Mouse (Mus musculus) adrenal gland, postnatal 36 days (tissue): ENCODE results near the gene 1700020L24Rik. TPM values are rescaled to one million over a fixed set of nuclear protein-coding genes. Genes with fewer than 3 reads are reported as not detected.

ENCODE experiments used
- DNase-seq, 2 experiments: peaks; one replicate each; pipeline ENCODE4 v3.0.0; 2021; ENCODE audit warnings: mixed read lengths in 1 of 2
- total RNA-seq, 2 experiments: library from RNA; stranded (reverse); gene quantifications; 2 replicates each; pipeline ENCODE4 v1.2.3; 2021

The 1700020L24Rik gene
- total RNA-seq, 2 experiments from 2014 or later, result 0.30 to 0.43 TPM

- peak; percentile 88 to 93 for DNase-seq
These were observed 2.9 kb downstream of the 1700020L24Rik start for GRCm38 (mm10) chr11:83440081-83441064.

GRCm38 (mm10) chr11:83441235-83441634 is 3.8 kb downstream of the 1700020L24Rik start:
- DNase-seq, result peak; percentile 49 to 70

GRCm38 (mm10) chr11:83442596-83443267 is 5.3 kb downstream of the 1700020L24Rik start:
- peak; percentile 79 to 82 for DNase-seq

DNA sequence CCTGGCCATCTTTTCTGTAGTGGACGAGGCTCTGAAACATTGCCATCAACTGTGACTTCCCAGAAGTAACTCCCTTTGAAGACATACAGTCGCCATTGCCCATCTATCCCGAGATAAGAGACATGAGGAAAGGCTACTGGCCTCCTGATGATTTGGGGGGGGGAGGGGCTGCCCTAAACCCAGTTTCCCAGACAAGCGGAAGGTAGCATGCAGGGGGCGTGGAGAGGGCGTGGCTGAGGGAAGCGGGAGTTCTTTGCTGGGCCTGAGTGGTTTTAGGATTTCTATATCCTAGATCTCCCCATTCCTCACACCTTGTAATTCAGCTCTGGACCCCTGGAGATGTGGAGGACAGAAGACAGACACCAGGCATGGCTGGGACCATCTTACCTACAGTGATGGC is 6.3 kb downstream of the 1700020L24Rik start:
- no peak for DNase-seq

- no peak for DNase-seq
These were observed 7.5 kb downstream of the 1700020L24Rik start for GRCm38 (mm10) chr11:83445001-83445400.

GRCm38 (mm10) chr11:83447612-83448011 is 10.1 kb downstream of the 1700020L24Rik start:
- peak; percentile 30 to 56 for DNase-seq

- peak in 1 of 2 experiments; percentile 53 for DNase-seq
These were observed 10.8 kb downstream of the 1700020L24Rik start for GRCm38 (mm10) chr11:83448021-83448926.

GRCm38 (mm10) chr11:83448927-83449236 is 11.4 kb downstream of the 1700020L24Rik start:
- DNase-seq, result peak; percentile 39 to 68

- DNase-seq, result no peak
These were observed 11.8 kb downstream of the 1700020L24Rik start for GRCm38 (mm10) chr11:83449298-83449697.

DNA sequence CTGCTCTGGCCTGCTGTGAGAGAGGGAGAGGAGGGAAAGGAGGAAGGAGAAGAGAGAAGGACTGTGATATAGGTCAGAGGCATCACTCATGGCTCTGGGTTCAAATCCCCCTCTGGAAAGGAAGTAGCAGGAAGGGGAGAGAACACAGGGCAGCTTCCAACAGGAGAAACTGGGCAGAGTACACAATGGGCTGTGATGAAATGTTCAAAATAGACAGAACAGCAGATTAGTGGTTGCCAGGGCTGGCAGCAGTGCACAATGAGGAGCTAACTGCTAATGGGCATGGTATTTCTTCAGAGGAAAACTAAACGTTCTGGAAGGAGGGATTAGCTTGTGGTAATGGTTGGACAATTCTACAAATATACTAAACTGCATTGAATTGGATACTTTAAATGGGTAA is 13.1 kb downstream of the 1700020L24Rik start:
- no peak for DNase-seq

GRCm38 (mm10) chr11:83451281-83451680 is 13.8 kb downstream of the 1700020L24Rik start:
- no peak for DNase-seq

DNA sequence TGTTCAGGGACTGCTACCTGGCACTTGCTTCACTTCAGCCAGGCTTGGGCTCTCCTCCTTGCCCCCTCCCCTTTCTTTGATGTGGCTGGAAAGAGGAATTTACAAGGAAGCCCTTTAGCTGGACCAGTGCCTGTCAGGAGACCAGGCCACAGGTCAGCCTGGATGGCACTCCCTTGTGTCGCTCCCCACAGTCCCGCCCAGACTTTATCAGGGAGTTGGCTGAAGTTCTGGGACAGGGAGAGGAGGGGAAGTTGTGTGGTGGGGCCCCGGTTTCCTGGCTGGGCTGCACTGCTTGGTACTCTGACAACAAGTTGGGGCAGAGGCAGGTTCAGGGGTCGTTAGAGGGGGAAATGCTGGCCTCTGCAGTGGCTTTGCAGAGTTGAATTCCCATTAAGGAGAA is 17.1 kb downstream of the 1700020L24Rik start:
- peak; percentile 40 to 55 for DNase-seq

- peak; percentile 49 to 67 for DNase-seq
These were observed 18.1 kb downstream of the 1700020L24Rik start for GRCm38 (mm10) chr11:83455608-83456007.

- DNase-seq, result no peak
These were observed 19.8 kb downstream of the 1700020L24Rik start for GRCm38 (mm10) chr11:83457257-83457656.

GRCm38 (mm10) chr11:83457912-83458601 is 20.6 kb downstream of the 1700020L24Rik start:
- DNase-seq, result peak; percentile 33 to 44

DNA sequence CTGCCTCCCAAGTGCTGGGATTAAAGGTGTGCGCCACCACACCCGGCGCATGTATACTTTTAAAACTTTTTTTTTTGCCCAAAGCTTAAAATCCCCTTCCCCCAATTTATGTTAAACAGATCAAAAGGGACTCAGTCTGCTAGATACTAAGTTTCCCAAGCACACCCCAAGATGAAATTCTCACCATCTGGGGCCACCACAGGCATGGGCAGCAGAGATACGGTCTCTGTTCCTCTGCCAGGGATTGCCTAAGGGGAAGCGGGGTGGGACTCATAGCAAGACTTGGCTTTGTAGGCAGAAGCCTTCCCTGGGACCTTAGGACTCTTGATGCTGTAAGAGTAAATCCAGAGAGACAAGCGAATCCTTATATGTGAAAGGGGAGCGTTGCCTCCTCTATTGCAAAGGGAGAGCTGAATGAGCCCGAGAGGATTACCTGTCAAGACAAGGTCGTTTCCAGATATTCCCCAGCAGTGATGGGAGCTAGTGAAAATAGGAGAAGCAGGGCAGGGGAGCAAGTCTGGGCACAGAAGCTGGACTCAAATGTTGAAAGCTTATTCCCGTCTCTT is 24.1 kb downstream of the 1700020L24Rik start:
- DNase-seq, result no peak

DNA sequence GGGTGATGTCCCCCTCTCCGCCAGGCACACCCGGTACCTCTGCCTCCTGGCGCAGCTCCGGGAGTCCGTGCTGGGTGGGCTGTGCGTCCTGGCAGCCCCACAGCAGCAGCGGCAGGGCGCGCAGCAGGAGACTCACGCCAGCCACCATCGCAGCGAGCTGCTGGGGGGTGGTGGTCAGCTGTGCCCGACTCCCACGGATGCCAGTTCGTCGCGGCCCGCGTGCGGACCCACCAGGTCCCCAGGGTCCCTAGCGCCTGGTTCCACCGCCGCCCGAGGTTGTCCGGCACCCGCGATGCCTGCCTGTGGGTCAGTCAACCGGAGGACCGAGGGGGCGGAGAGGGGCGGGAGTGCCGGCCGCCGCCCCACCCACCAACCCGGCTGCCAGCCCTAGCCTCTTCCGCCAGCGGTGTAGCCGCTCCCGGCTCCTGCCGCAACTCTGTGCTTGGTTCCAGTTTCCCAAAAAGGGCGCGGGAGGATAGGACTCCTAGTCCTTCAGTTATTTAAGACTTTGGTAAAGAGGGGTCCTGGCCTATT is 25.3 kb downstream of the 1700020L24Rik start, which contains the start of gene Mmp28:
Mmp28 (minus strand) TSS at position 361 of the 534 bp plus-strand sequence.
- DNase-seq, result peak; percentile 86 to 92

DNA sequence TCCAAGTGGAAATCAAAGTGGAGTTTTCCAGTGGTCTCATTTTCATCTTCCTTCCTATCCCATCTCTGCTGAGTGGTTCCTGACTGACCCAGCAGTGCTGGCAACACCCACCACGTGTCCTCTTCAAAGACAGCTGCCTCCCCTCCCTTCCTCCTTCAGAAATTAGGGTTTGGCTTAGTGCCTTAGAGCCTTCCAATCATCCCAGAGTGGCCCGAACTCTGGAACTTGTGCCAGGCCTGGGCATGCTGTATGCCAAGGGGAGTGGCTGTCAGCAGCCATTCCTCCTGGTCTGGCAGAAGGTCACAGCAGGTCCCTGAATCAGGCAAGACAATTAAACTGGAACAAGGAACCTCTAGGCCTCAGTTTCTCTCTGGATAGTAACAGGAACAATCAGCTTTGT is 28.5 kb downstream of the 1700020L24Rik start:
- peak; percentile 74 to 75 for DNase-seq

- DNase-seq, result peak; percentile 60 to 82
These were observed 29.7 kb downstream of the 1700020L24Rik start for GRCm38 (mm10) chr11:83467120-83467652.

GRCm38 (mm10) chr11:83468765-83469164 is 31.3 kb downstream of the 1700020L24Rik start:
- DNase-seq, result no peak
